In genomic region chr3:41495097-41495496, GRCm38 (mm10) we compare ENCODE assay signal across 25 mouse cellular contexts.
DNase-seq lines count a peak whose midpoint lies in the region; ATAC-seq and TF ChIP-seq lines count a peak whose summit lies in the region.
"Had no signal": no experiment of that assay in that cellular context is flagged by ENCODE, and none has a peak within 500 bp of the region (broad histone marks: within the 10 kb centered on the region; RNA-seq: fewer than 3 reads in every experiment).

No protein-coding gene starts in this region.

- no peak overlapping the region for H3K4me2 ChIP-seq in intestine, embryonic 15.5 days (replicated peaks)
- no peak overlapping the region for H3K4me2 ChIP-seq in intestine, postnatal 0 days (replicated peaks; ENCODE audit: low read depth)
- H3K4me2 ChIP-seq: embryonic facial prominence, embryonic 13.5 days; embryonic facial prominence, embryonic 15.5 days; forebrain, embryonic 12.5 days had no signal

- DNase-seq in ES-E14 (ENCODE audit: low read depth, low spot score) (no peak), ZHBTc4 (ENCODE audit: low read depth, low spot score) (peak; percentile 77)
- DNase-seq in layer of hippocampus, adult 18-20 months (ENCODE audit: low spot score in 2 of 2), result no peak
- no peak for DNase-seq in kidney, adult 18-20 months
- DNase-seq in left cerebral cortex, adult 9 months (ENCODE audit: low spot score in 2 of 2), result no peak
- DNase-seq: adrenal gland, adult 2 months; adrenal gland, postnatal 10 days; adrenal gland, postnatal 25 days; cerebellum, adult 11 months; cerebellum, adult 18-20 months; cerebellum, adult 8-10 months; cerebellum, adult 9-11 months; cerebellum, postnatal 14 days; cerebellum, postnatal 36 days; embryo, embryonic 11 days had no signal

- no peaks in the 10 kb centered on the region for H3K36me3 ChIP-seq in intestine, embryonic 15.5 days
- H3K36me3 ChIP-seq in intestine, postnatal 0 days (ENCODE audit: control insufficient read depth, insufficient read depth), result no peaks in the 10 kb centered on the region
- H3K36me3 ChIP-seq in ES-Bruce4 (ENCODE audit: control insufficient read depth, insufficient read depth, low read length, poor library complexity, severe bottlenecking) (peaks cover 12% of the 10 kb centered on the region), ES-E14 (ENCODE audit: control insufficient read depth, insufficient read depth, low read length, poor library complexity, severe bottlenecking) (peaks cover 3% of the 10 kb centered on the region; the same call in 1 of the 2 replicates)
- H3K36me3 ChIP-seq: embryonic facial prominence, embryonic 13.5 days; embryonic facial prominence, embryonic 15.5 days; forebrain, embryonic 10.5 days; forebrain, embryonic 12.5 days had no signal

- peak; percentile 23; the same call in 1 of the 2 replicates for ATAC-seq in intestine, embryonic 15.5 days
- ATAC-seq in intestine, postnatal 0 days, result no peak
- ATAC-seq: forebrain, embryonic 14.5 days; forebrain, embryonic 16.5 days had no signal

- WGBS in intestine, embryonic 15.5 days, result 72% methylated on average over 5 of the region's 5 CpGs
- 52% methylated on average over 5 of the region's 5 CpGs for WGBS in intestine, postnatal 0 days

- peak; percentile 73 for TF ChIP-seq POLR2A in ES-Bruce4 (IDR thresholded peaks at IDR 0.05; ENCODE audit: insufficient read depth, low read length)

- H3K27ac ChIP-seq in intestine, embryonic 15.5 days, result no peak overlapping the region
- H3K27ac ChIP-seq in intestine, postnatal 0 days (ENCODE audit: low read depth, low read length), result no peak overlapping the region
- H3K27ac ChIP-seq in ES-Bruce4 (ENCODE audit: insufficient read depth, low read length) (peak overlapping the region; percentile 97), ES-E14 (ENCODE audit: insufficient read depth, low read depth, low read length, poor library complexity, severe bottlenecking) (peak overlapping the region; percentile 88)
- H3K27ac ChIP-seq: embryonic facial prominence, embryonic 13.5 days; embryonic facial prominence, embryonic 15.5 days; forebrain, embryonic 10.5 days; forebrain, embryonic 12.5 days had no signal

- no peak for TF ChIP-seq CTCF in intestine, postnatal 0 days (IDR thresholded peaks at IDR 0.05; ENCODE audit: low read depth)
- no peak for TF ChIP-seq CTCF in ES-Bruce4 (IDR thresholded peaks at IDR 0.05; ENCODE audit: low read depth, low read length)

- peak; percentile 74 for TF ChIP-seq EP300 in ES-Bruce4 (IDR thresholded peaks at IDR 0.05; ENCODE audit: insufficient read depth, low read depth, low read length)

- no peak overlapping the region for H3K4me3 ChIP-seq in intestine, embryonic 15.5 days (replicated peaks)
- H3K4me3 ChIP-seq in intestine, postnatal 0 days (ENCODE audit: low read depth, low read length), result no peak overlapping the region
- H3K4me3 ChIP-seq in ES-Bruce4 (ENCODE audit: low read depth, low read length) (peak overlapping the region; percentile 44), ES-E14 (ENCODE audit: insufficient read depth in 1 of 2, low read depth in 1 of 2, low read length in 2 of 2, poor library complexity in 1 of 2, severe bottlenecking in 1 of 2) (peak overlapping the region; percentile 18 to 36; a peak in 2 of 4 replicates)
- H3K4me3 ChIP-seq: embryonic facial prominence, embryonic 13.5 days; embryonic facial prominence, embryonic 15.5 days; erythroblast, embryonic 14.5 days; forebrain, embryonic 10.5 days; forebrain, embryonic 12.5 days had no signal

- in situ Hi-C loops in ES-E14 (cut with MboI; ENCODE audit: low sequenced_read_pairs in 2 of 2, unreplicated experiment in 2 of 2), result no loop called here

- no peaks in the 10 kb centered on the region for H3K9me3 ChIP-seq in intestine, embryonic 15.5 days
- H3K9me3 ChIP-seq in intestine, postnatal 0 days (ENCODE audit: control insufficient read depth), result no peaks in the 10 kb centered on the region
- H3K9me3 ChIP-seq in ES-Bruce4 (replicated peaks; ENCODE audit: control insufficient read depth, insufficient read depth, low read length, poor library complexity, severe bottlenecking), result no peaks in the 10 kb centered on the region
- no peaks in the 10 kb centered on the region for H3K9me3 ChIP-seq in ES-E14 (ENCODE audit: control insufficient read depth, insufficient read depth, low read depth, low read length)
- H3K9me3 ChIP-seq: embryonic facial prominence, embryonic 13.5 days; embryonic facial prominence, embryonic 15.5 days; forebrain, embryonic 10.5 days; forebrain, embryonic 12.5 days had no signal

- H3K27me3 ChIP-seq in intestine, embryonic 15.5 days (replicated peaks), result no peaks in the 10 kb centered on the region
- no peaks in the 10 kb centered on the region for H3K27me3 ChIP-seq in intestine, postnatal 0 days (replicated peaks; ENCODE audit: control insufficient read depth, insufficient read depth, low read length)
- H3K27me3 ChIP-seq in ES-Bruce4 (ENCODE audit: control insufficient read depth, insufficient read depth, low read length, poor library complexity, severe bottlenecking), result no peaks in the 10 kb centered on the region
- H3K27me3 ChIP-seq: embryonic facial prominence, embryonic 13.5 days; embryonic facial prominence, embryonic 15.5 days; forebrain, embryonic 12.5 days had no signal

- H3K9ac ChIP-seq in intestine, embryonic 15.5 days, result no peak overlapping the region
- H3K9ac ChIP-seq in intestine, postnatal 0 days (ENCODE audit: low read depth, low read length), result no peak overlapping the region
- peak overlapping the region; percentile 54 for H3K9ac ChIP-seq in ES-Bruce4 (ENCODE audit: low read depth, poor library complexity, severe bottlenecking)
- H3K9ac ChIP-seq in ES-E14 (ENCODE audit: insufficient read depth, low read depth, low read length, poor library complexity, severe bottlenecking), result peak overlapping the region; percentile 73; the same call in 1 of the 2 replicates
- H3K9ac ChIP-seq: embryonic facial prominence, embryonic 13.5 days; embryonic facial prominence, embryonic 15.5 days; forebrain, embryonic 12.5 days had no signal

- no peaks in the 10 kb centered on the region for H3K4me1 ChIP-seq in intestine, embryonic 15.5 days (replicated peaks)
- no peaks in the 10 kb centered on the region for H3K4me1 ChIP-seq in intestine, postnatal 0 days (replicated peaks; ENCODE audit: control insufficient read depth, insufficient read depth, low read length)
- H3K4me1 ChIP-seq in ES-Bruce4 (ENCODE audit: control insufficient read depth, insufficient read depth, low read length) (peaks cover 2% of the 10 kb centered on the region), ES-E14 (ENCODE audit: control insufficient read depth in 2 of 2, insufficient read depth in 2 of 2, low read length in 2 of 2, poor library complexity in 1 of 2) (peaks cover 8 to 17% of the 10 kb centered on the region in 2 experiments)
- H3K4me1 ChIP-seq: embryonic facial prominence, embryonic 13.5 days; embryonic facial prominence, embryonic 15.5 days; forebrain, embryonic 12.5 days had no signal

TF ChIP-seq in ES-E14, 5 proteins besides CTCF, POLR2A, EP300 and RAD21:
- TF ChIP-seq ZC3H11A (IDR thresholded peaks at IDR 0.05; ENCODE audit: borderline replicate concordance, low read depth, low read length) (no peak), CHD2 (IDR thresholded peaks at IDR 0.05; ENCODE audit: low read depth, low read length) (no peak), HCFC1 (IDR thresholded peaks at IDR 0.05; ENCODE audit: borderline replicate concordance, insufficient read depth, low read length) (no peak), ZNF384 (IDR thresholded peaks at IDR 0.05; ENCODE audit: low read depth, low read length) (no peak), MAFK (IDR thresholded peaks at IDR 0.05; ENCODE audit: insufficient read depth, low read depth, low read length) (no peak)

Comparison
In these comparisons a context has a peak if more than half of its experiments do, and no peak if none do; other contexts are left out.
1. H3K27ac ChIP-seq: peak in ES-Bruce4 (single experiment) and ES-E14 (single experiment); none in intestine, embryonic 15.5 days (single experiment) and intestine, postnatal 0 days (single experiment).
2. H3K4me3 ChIP-seq: peak in ES-Bruce4 (single experiment) and ES-E14 (2 of 2); none in intestine, embryonic 15.5 days (single experiment) and intestine, postnatal 0 days (single experiment).
3. H3K9ac ChIP-seq: peak in ES-Bruce4 (single experiment) and ES-E14 (single experiment); none in intestine, embryonic 15.5 days (single experiment) and intestine, postnatal 0 days (single experiment).